Mouse (Mus musculus) adrenal gland, adult 2 months (tissue): Measurements from ENCODE around the gene Apoc4. TPM values are rescaled to one million over a fixed set of nuclear protein-coding genes. Genes with fewer than 3 reads are reported as not detected.
"Not testable (repeated sequence)": the region's sequence is repeated elsewhere in the genome, so short reads cannot be mapped to it uniquely, and the experiment has no call there.

ENCODE experiments used
- DNase-seq: peaks from one replicate; pipeline ENCODE4 v3.0.0; 2021
- polyA plus RNA-seq: library from polyadenylated mRNA; depleted of rRNA; stranded (reverse); fragments of >200 nt; gene quantifications from 2 replicates; pipeline ENCODE4 v1.2.3, GENCODE M21; 2012
- total RNA-seq, 2 experiments: library from RNA; stranded (reverse); gene quantifications; 2 replicates each; pipeline ENCODE4 v1.2.3; 2021

The Apoc4 gene
- total and polyA plus RNA-seq, 3 experiments = 40.7 to 204 (median 181) TPM

DNA sequence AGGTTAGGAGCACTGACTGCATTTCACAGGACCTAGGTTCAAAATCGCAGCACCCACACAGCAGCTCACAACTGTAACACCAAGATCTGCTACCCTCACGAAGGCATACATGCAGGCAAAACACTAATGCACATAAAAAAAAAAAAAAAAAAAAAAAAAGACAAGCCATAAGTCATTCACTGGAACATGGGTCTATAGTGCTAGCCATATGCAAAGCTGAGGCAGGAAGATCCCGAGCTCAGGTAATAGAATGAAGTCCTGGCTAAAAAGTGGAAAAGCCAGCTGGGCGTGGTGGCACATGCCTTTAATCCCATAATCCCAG lies 18.5 kb upstream of the Apoc4 start:
- DNase-seq = no peak

DNA sequence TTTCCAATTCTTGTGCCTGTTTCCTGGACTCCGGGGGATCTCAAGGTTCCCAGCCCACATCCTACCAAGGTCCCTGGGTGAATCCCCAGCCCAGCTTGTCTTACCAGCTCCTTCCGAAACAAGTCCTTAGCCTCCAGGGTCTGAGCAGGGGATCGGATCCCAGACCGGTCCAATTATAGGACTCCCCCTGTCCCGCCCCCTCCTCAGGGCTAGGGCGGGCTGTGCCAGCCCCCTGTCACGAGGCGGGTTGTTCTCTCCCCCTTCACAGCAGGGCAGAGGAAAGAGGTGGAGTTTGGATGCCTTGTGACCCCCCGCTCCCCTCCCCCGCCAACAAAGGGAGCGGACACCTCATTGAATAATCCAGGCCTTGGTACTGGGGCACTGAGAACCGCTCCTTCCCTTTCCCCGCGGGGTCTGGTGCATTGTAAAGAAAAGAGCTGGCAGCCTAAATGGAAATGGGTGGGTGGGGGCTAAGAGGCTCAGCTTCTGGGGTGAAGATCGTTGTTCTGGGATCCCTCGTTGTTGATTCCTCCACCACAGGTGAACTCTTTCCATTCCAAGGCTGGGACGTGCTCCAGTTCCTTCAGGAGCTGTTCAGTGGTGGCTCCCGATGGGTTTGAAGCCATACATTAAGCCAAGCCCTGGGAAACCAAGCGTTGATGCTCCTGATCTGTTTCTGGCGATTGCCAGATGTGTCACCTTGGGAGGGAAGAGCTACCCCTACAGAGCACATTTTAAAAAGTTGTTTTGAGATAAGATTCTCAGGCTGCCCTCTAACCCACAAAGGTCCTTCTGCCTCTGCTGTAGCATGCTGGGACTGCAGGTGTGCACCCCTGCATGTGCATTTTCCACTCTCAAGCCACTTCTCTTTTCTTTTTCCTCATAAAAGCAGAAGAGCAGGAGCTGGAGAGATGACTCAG lies 17.9 kb upstream of the Apoc4 start, which contains the start of gene Apoe:
Gene Apoe, minus strand, starts transcription at position 282 of the 920 bp plus-strand sequence.
- DNase-seq = peak; percentile 82

- no peak for DNase-seq
These were observed 16.9 kb upstream of the Apoc4 start for GRCm38 (mm10) chr7:19697949-19698906.

- no peak for DNase-seq
These were observed 15.1 kb upstream of the Apoc4 start for GRCm38 (mm10) chr7:19696336-19696873.

- no peak for DNase-seq
These were observed 14.6 kb upstream of the Apoc4 start for GRCm38 (mm10) chr7:19695881-19696280.

DNA sequence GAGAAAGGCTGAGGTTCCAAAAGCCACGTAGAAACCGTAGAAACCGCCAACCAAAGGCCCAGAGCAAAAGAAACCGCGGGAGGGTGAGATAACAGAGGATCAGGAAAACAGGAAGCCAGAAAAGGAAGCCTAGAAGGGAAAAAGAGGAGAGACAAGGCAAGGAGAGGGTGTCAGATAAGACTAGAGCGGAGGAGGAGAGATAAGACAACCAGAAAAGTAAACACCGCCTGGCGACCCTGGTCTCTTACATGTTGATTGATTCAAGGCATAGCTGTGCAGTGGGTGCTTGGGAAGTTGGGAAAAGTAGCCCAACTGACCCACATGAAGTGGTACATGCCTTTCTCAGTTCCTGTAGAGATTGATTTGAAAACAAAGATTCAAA lies 13.9 kb upstream of the Apoc4 start:
- DNase-seq = no peak

DNA sequence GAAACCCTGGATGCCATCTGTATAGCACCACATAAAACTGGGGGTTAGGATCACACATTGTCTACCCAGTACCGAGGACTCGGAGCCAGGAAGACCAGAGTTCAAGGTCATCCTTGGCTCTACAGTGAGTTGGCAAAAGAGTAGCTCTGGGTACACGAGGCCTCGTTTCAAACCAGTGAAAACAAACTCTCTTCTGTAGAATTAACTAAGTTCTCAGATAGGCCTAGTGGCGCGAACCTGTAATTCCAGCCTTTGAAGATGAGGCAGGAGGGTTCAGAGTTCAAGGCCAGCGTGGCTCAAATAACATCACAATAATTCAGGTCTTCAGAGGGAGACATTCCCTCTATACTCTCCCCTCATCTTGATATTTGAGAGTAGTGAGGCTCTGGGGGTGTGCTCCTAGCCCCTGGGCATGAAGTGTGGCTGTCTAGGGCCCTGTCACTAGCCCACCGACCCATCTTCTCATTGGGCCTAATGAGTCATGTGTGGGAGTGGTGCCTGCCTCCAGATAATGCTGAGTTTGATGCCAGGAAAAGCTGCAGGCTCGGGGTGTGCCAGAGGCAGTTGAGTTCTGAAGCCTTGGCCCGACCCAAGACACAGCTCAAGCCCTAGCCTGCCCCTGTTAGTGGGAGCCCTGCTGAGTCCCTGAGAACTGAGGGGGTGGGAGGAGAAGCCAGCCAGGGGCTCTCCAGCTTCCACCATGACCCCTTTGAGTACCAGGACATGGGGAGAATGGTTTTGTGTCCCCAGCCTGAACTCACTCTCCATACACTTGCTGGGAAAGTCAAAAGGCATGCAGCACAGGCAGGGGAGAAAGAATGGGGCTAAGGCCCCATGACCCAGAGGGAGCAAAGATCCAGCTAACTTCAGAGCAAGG lies 13.3 kb upstream of the Apoc4 start:
- peak; percentile 58 for DNase-seq

DNA sequence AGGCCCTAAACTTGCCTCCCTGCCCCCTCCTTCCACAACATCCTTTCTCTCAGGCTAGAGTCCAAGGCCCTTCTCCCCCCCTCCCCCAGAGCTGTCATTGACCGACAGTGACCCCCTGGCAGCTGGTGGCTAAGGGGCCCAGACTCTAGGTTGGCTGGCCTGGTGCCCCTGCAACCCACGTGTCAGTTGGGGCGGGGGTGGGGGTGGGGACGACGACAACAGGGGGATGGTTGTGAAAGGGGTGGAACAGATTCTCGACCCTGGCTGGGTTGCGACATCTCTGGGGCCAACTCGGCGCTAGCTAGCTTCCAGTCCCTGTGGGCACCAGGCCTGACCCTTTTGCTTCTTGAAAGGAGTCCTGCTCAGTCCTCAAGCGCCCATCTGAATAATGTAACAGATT lies 12.1 kb upstream of the Apoc4 start:
- peak; percentile 85 for DNase-seq

GRCm38 (mm10) chr7:19691873-19692865 lies 10.9 kb upstream of the Apoc4 start, which contains the start of gene Apoc1:
TSS of gene Apoc1 (minus strand) at chr7:19692660.
- peak; percentile 69 for DNase-seq

DNA sequence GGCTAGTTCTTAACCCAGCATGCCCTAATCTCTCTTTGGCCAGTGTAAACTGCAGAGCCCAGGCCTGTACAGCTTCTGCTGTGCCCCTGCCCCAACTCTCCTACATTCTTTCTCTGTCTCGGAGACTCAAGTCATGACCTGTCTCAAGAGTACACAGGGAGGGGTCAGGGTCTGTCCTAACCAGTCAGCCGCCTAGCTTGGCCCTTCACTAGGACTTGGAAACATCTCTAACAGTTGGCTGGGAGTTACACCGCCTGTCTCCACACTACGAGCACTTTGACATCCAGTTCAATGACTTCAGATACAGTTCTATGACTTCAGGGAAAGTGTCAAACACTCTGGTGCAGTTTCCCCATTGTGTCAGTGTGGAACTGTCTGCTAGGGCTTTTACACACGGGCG lies 10.2 kb upstream of the Apoc4 start:
- no peak for DNase-seq

GRCm38 (mm10) chr7:19690845-19691244 lies 9.6 kb upstream of the Apoc4 start:
- DNase-seq = no peak

DNA sequence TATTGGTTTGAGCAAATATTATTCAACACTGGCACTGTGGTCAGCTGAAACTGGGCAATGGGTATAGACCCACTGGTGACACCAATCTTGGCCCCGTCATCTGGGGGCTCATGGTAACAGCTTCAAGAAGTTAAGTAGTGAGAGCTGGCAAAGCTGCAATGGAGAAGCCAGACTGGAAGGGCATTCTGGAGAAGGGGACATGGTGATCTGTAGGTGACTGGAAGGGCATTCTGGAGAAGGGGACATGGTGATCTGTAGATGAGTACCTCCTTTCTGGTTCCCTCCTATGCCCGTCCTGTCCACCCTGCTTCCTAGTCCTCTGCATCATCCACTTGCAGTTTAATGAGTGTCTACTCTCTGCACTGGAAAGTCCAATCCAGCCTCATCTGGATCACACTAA lies 7.3 kb upstream of the Apoc4 start:
- no peak for DNase-seq

DNA sequence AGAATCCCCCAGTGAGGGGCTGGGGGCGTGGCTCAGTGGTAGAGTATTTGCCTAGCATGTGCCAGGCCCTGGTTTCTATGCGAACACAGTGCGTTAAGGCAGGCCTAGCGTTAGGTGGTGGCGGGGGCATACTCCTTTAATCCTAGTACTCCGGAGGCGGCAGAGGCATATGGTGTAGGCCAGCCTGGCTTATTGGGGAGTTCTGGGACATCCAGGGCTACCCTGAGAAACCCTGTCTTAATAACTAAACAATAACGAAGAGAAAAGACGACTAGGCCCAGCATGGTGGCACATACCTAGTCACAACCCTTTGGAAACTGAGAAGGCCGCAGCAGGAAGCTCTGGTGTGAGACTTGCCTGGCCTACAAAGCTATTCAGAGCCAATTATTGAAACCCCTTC lies 6.8 kb upstream of the Apoc4 start:
- no peak for DNase-seq

DNA sequence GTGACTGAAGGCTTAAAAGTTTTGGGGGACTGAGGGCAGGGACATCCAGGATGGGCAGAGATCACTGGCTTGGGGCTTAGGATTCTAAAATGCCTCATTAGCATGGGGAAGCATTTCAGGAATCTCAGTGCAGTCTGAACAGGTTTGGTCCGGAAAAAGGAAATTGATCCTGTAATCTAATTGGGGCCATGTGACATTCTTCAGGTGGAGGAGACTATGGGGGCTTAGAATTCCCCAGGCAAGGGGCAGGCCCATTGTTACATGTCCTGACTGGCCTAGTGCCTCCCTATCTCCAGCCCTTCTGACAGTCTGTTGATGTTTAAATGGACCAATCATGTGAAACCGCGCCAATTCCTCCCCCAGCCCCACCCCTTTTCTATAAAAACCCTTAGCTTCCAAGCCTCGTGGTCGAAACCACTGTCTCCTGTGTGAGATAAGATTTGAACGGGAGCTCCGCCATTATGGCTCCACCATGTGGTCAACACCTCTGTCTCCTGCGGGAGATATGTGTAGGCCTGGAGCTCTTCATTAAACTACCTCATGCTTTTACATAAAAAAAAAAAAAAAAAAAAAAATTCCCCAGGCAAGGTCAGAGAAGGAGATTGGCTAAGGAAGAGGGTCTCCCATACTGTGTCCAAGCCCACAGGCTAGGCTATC lies 5.8 kb upstream of the Apoc4 start:
- not testable (repeated sequence) for DNase-seq

- DNase-seq = no peak
These were observed 5.2 kb upstream of the Apoc4 start for GRCm38 (mm10) chr7:19686521-19686920.

GRCm38 (mm10) chr7:19685374-19685773 lies 4.1 kb upstream of the Apoc4 start:
- no peak for DNase-seq

DNA sequence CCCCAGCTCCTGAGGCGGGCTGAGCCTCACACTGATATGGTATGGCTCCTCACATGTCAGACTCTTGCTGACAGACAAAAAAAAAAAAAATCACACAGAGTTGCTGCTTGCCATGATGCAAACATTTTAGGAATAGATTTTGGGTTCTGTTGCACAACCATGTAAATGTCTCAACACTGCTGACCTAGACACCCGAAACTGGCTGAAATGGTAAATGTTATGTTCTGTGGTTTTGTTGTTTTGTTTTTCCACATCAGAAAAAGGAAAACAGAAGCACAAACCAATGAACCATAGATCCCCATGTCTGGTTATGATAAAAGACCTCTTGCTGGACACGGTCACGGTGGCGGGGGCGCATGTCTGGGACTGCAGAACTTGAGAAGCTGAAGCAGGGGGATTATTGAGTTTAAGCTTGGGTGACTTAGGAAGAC lies 2.5 kb upstream of the Apoc4 start:
- DNase-seq = no peak

DNA sequence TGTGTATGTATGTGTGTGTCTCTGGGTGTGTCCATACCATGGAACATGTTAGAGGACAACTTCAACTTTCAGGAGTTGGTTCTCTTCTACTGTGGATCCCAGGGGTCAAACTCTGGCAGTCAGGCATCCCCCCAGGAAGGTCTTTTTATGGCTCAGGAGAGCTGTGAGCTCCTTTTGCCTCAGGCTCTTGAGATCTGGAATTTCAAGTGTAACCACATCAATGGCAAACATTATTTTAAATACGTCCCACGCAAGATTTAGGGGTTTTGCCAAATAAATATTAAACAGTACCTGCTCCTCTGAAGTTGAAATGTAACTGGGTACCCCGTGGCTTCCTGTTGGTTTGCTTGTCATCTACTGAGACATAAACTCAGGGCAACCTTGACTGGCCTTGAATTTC lies 1.7 kb upstream of the Apoc4 start:
- DNase-seq = no peak

DNA sequence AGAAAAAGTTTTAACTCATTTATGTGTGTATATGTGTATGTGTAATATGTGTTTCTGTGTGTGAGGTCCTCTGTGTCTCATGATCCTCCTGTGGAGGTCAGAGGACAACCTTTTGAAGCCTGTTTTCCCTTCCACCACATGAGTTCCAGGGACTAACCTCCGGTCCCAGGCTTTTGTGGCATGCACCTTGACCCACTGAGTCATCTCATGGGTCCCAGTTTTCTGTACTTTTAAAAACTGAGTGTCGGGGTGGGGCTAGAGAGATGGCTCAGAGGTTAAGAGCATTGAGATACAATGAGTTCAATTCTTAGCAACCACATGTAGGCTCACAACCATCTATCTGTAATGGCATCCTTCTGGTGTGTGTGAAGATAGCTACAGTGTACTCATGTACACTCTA lies 577 bp downstream of the Apoc4 start:
- DNase-seq = peak; percentile 74

DNA sequence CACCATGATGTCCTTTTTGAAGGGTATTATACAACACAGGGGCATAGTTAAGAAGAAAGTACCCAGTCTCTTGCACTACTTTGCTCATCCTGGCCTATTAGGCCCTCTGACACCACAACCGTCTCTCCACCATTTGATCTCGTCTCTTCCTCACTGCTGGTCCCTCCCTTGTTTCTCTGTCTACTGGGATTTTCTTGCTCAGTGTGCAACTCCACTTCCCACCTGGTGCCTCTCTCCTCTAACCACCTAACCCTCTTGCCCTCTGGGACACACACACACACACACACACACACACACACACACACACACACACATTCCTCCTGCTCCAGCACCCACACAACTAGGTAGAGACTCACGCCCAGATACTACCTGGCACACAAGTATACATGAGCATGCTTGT lies 2.4 kb downstream of the Apoc4 start:
- DNase-seq = no peak
